Mouse (Mus musculus) E14TG2a.4 (cell line): Measurements from ENCODE around the gene Prr23a2.

Experiments used
- CTCF ChIP-seq: conservative IDR thresholded peaks from 2 replicates; pipeline ENCODE4 v1.5.1; 2014; ENCODE audit warnings: low read length
- POU5F1 ChIP-seq: IDR thresholded peaks from 2 replicates; pipeline ENCODE4 v1.6.1; 2014; ENCODE audit warnings: low read length, borderline replicate concordance

GRCm38 (mm10) chr9:98819481-98819880 lies 36.8 kb upstream of the Prr23a2 start:
- TF ChIP-seq CTCF (no peak), POU5F1 (no peak)
